Mouse (Mus musculus) T-helper 1 cell (primary cell): ENCODE measurements at regions not wholly inside any gene's neighbourhood (a gene's known extent, or its start where the extent isn't known, plus 50 kb on each side); places are given as distances from the start of the nearest gene placed in this dataset.

Experiments used
- in situ Hi-C: fragments of 300-600 bp; cut with MboI, MseI; formaldehyde crosslinking; loops from one replicate; pipeline ENCODE4 v1.15.1; 2025; ENCODE audit warnings: high pct_unique_total_duplicates

- in situ Hi-C loops, result loop anchor here (5.0 kb wide), 1 partner anchor 70 kb away; no protein-coding TSS in a partner anchor
These were observed 208.1 kb upstream of the Daam1 start for GRCm38 (mm10) chr12:71622761-71623160.

- in situ Hi-C loops, result loop anchor here (5.0 kb wide), 1 partner anchor 71 kb away; no protein-coding TSS in a partner anchor
These were observed 207.6 kb upstream of the Daam1 start for GRCm38 (mm10) chr12:71623271-71623670.

GRCm38 (mm10) chr12:71624076-71624475 is 206.8 kb upstream of the Daam1 start:
- in situ Hi-C loops, result loop anchor here (5.0 kb wide), 1 partner anchor 72 kb away; no protein-coding TSS in a partner anchor

GRCm38 (mm10) chr12:71624676-71625075 is 206.2 kb upstream of the Daam1 start:
- in situ Hi-C loops, result loop anchor here (5.0 kb wide), 1 partner anchor 72 kb away; no protein-coding TSS in a partner anchor

- in situ Hi-C loops, result no loop called here
These were observed 205.8 kb upstream of the Daam1 start for GRCm38 (mm10) chr12:71625115-71625514.

GRCm38 (mm10) chr12:71626801-71627200 is 204.1 kb upstream of the Daam1 start:
- in situ Hi-C loops, result no loop called here

- in situ Hi-C loops, result no loop called here
These were observed 203.2 kb upstream of the Daam1 start for GRCm38 (mm10) chr12:71627421-71628339.

GRCm38 (mm10) chr12:71628340-71628738 is 202.5 kb upstream of the Daam1 start:
- in situ Hi-C loops, result no loop called here

GRCm38 (mm10) chr12:71628796-71629195 is 202.1 kb upstream of the Daam1 start:
- in situ Hi-C loops, result no loop called here

- in situ Hi-C loops, result no loop called here
These were observed 200.5 kb upstream of the Daam1 start for GRCm38 (mm10) chr12:71630386-71630785.

GRCm38 (mm10) chr12:71636300-71636699 is 194.6 kb upstream of the Daam1 start:
- in situ Hi-C loops, result no loop called here

GRCm38 (mm10) chr12:71637248-71637647 is 193.6 kb upstream of the Daam1 start:
- in situ Hi-C loops, result no loop called here

- in situ Hi-C loops, result no loop called here
These were observed 192.6 kb upstream of the Daam1 start for GRCm38 (mm10) chr12:71638246-71638645.

- in situ Hi-C loops, result no loop called here
These were observed 190.8 kb upstream of the Daam1 start for GRCm38 (mm10) chr12:71640058-71640501.

GRCm38 (mm10) chr12:71641486-71641885 is 189.4 kb upstream of the Daam1 start:
- in situ Hi-C loops, result no loop called here

GRCm38 (mm10) chr12:71642797-71643337 is 188.0 kb upstream of the Daam1 start:
- in situ Hi-C loops, result no loop called here

GRCm38 (mm10) chr12:71651251-71651650 is 179.6 kb upstream of the Daam1 start:
- in situ Hi-C loops, result no loop called here

- in situ Hi-C loops, result no loop called here
These were observed 137.4 kb upstream of the Daam1 start for GRCm38 (mm10) chr12:71693346-71694038.

- in situ Hi-C loops, result loop anchor here (25.0 kb wide), 1 partner anchor 514 kb away; no protein-coding TSS in a partner anchor
These were observed 129.1 kb upstream of the Daam1 start for GRCm38 (mm10) chr12:71701753-71702152.

GRCm38 (mm10) chr12:71702181-71702580 is 128.7 kb upstream of the Daam1 start:
- in situ Hi-C loops, result loop anchor here (25.0 kb wide), 1 partner anchor 515 kb away; no protein-coding TSS in a partner anchor

GRCm38 (mm10) chr12:71703146-71703902 is 127.6 kb upstream of the Daam1 start:
- in situ Hi-C loops, result loop anchor here (25.0 kb wide), 1 partner anchor 516 kb away; no protein-coding TSS in a partner anchor
